Mouse (Mus musculus): Measurements from ENCODE around the gene Dgkz.
A peak's percentile ranks its signal among the peaks of the same experiment; 100 is the strongest.

The Dgkz gene

GRCm38 (mm10) chr2:91993409-91993808 is 17.7 kb upstream of the Dgkz start:
- DNase-seq: no peak

- no peak for DNase-seq
These were observed 14.1 kb upstream of the Dgkz start for GRCm38 (mm10) chr2:91989750-91990149.

- DNase-seq: peak; percentile 84
These were observed 11.9 kb upstream of the Dgkz start for GRCm38 (mm10) chr2:91987542-91987941.

GRCm38 (mm10) chr2:91986071-91986470 is 10.4 kb upstream of the Dgkz start:
- DNase-seq: no peak

- DNase-seq: no peak
These were observed 9.4 kb upstream of the Dgkz start for GRCm38 (mm10) chr2:91984906-91985525.

GRCm38 (mm10) chr2:91984439-91984838 is 8.8 kb upstream of the Dgkz start:
- peak; percentile 77 for DNase-seq

DNA sequence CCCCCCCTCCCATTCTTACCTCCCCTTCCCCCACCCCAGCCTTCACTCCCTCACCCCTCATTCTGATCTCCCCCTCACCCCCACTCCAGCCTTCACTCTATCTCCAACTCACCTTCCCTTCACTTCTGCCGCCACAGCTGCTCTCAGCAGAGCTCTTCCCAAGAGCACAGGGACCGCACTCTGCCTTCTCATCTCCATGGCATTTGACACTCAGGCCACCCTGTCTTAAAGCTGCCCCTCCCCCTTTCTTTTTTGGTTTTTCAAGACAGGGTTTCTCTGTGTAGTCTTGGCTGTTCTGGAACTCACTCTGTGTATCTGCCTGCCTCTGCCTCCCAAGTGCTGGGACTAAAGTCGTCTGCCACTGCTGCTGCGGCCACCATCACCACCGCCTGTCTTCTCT is 5.2 kb upstream of the Dgkz start:
- no peak for DNase-seq

DNA sequence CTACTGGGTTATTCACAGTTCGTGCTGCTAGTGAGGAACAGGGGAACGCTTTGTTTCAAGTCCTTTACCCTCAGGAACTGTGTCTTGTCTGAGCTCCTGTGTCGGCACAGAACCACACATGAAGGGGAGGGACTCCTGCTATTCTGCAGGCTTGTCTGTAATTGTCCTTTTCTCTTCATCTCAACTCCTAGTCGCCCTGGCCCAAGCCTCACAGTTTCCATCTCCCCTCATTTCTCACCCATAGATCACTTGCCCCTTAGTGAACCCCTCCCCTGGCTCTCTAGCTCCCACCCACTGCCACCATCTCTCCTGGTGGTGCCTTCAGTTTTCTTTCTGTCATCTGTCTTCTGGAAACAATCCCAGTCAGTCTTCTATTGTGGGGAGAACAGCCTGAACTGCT is 4.6 kb upstream of the Dgkz start:
- DNase-seq: no peak

DNA sequence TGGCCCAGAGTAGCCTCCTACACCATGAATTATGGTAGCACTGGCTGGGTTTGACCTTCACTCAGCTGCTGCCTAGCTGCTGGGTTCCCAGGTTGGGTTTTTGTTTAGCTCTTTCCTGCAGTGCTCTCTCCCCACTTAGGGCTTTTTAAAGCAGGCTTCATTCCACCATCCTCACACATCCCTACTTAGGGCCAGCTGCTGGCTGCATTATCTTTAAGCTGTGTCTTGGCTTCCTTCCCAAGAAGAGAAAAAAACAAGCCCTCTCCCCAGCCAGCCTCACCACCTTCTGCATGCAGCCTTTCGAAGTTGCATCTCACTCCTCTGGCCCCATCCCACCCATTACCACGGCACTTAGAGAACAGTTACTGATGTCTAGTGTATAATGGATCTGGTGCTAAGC is 2.9 kb upstream of the Dgkz start:
- DNase-seq: no peak

- no peak for DNase-seq
These were observed 2.3 kb upstream of the Dgkz start for GRCm38 (mm10) chr2:91977960-91978359.

- no peak for DNase-seq
These were observed 2.1 kb downstream of the Dgkz start for GRCm38 (mm10) chr2:91973416-91974135.

DNA sequence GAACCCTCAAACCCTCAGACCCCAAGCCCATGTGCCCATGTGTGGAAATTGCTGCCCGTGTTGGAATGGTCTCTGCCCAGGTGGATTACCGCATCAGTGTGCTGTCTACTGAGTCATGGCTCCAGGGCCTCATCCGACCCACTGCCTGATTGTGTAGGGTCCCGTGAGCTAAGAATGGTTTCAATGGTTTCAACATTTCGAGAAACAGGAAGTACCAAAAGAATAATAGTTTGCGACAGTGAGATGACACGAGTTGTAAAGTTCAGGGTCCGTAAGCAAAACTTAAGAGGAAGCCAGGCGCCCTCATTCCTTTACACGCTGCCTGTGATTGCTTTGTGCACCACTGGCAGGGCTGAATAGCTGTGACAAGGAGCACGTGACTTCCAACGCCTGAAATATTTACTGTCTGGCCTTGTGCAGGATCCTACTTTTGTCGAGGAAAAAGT is 3.5 kb downstream of the Dgkz start:
- no peak for DNase-seq

DNA sequence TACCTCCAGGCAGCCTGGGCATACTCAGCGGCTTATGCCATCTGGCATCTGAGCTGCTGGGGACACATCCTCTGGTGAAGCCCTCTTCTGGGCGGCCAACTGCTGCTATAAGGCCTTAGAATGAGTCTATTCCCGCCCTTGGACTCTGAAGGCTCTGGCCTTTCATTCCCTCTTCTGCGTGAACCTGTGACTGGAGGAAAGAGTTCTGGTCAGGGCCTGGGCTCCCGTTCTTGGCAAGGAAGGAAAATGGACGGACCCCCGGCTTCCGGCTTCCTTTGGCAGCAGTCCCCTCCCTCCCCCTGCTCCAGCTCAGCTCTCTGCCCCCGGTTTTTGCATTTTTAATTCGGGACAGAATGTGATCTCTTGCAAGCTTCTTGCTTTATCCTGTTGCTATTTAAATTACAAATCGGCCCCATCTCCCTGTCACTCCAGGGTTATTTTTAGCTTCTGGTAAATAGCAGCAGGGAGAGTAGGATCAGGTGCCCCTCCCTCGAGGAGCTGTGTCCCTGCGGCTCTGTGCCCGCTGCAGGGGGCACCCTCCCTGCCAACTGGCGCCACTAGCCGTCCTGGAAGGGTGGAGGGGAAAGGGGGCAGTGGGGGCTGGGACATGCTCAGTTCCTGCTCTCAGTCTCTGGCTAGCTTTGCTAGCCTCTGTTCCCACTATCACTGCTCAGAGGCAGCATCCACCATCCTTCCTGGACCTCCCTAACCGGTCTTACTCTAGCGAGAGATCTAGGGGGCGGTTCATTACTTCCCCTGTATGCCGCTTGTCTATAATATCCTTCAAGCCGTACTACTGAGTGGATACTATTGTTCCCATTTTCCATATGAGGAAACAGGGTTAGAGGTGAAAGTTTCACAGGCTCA is 4.2 kb downstream of the Dgkz start:
- no peak for DNase-seq

DNA sequence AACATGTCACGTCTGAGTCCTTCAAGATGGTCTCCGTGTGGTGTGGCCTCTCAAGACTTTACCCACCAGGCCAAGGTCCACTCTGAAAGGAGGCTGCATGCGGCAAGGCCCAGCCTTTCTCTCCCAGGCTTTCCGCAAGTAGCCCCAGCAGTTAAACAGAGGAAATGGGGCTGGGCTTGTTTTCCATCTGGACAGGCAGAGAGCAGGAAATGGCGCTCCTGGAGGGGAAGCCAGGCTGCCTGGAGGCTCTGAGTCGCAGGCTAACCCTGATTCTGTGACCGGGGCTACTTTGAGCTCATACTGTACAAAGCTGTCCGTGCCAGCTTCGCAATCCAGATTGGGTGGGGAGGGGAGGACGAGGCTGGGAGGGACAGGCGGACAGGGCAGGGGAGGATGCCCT is 7.7 kb downstream of the Dgkz start:
- DNase-seq: no peak

- DNase-seq: no peak
These were observed 9.3 kb downstream of the Dgkz start for GRCm38 (mm10) chr2:91966367-91966766.

- DNase-seq: peak; percentile 70
These were observed 10.2 kb downstream of the Dgkz start for GRCm38 (mm10) chr2:91965417-91965816.

DNA sequence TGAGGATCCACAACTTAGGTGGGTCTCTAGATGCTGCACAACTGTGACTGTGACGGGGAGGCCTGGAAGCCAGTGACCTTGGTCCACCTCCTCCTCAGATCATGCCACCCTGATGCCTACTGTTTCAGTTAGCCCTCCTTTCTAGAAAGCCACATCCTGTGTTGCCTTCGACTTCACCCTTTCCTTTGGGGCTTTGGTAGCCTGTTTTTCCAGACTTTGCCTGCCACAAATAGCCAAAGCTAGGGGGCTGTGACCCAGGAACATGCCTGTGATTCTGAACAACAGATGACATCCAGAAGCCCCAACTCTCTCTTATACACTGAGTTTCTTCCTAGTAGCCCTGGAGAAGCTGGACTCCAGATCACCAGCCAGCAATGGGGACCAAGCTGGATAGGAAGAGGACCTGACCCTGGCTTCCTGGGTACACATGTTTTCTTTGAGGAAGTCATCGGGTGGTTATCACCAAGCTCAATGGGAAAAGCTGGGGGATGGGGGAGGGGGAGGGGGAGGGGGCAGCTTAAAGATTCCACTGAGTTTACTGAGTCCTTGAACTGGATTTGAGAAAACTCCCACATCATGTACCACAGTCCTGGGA is 11.0 kb downstream of the Dgkz start:
- no peak for DNase-seq

GRCm38 (mm10) chr2:91963443-91963932 is 12.2 kb downstream of the Dgkz start:
- peak; percentile 94 for DNase-seq

DNA sequence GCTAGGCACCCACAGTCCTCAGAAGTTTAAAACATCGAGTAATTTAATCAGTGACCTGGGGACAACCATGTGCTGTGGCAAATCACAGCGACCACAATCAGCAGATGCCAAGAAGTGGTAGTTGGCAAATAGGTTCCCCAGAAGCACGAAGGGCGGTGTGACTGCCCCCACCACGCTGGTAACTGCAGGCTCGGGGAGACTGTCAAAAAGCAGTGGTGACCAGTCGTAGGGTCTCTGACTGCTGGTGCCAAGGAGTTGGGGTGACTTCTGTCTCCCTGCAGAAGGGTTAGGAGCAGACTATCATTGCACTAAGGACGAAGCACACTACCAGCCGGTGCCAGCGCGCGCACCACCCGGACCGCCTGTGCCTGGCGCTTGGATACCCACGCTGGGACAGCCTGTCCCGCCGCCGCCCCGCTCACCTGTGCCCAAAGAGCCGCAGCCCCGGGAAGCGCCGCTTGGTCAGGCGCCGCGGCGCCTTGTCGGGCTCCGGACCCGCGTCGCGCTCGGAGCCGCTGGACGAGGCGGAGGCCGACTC is 12.7 kb downstream of the Dgkz start:
- DNase-seq: peak; percentile 49

DNA sequence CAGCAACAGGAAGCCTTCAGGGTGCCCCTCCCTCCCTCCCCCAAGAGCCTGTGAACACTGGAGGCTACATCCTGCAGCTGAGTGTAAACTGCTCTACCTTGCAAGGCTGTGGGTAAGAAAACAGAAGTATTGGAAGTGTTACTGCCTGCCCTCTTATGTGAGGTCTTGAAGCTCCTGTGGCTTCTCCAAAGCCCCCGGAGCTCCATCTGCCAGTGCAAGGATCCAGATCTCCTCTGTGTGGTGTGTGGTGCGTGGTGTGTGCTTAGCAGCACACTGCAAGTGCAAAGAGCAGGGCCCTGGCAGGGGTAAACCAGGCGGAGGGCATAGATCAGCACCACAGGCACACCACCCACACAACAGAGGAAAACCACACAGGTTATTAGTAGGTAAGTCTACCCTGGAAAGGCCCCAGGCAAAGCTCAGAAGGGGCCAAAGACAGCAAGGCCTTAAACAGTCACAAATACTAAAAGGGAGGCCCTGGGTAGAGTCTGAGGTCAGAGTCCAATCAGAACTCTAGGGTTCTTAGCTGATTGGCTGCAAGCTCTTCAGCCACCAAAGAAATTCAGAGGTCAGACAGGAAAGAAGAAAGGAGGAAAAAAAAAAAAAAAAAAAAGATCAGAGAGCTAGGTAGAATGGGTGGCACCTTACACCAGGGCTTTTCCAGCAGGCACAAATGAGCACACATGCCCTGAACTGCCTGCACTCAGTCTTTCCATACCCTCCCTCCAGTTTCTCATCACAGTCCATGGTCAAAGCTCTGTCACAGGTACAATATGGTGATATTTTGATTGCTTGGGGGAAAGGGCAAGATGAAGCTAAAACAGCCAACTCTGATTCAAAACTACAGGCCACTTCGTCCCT is 13.5 kb downstream of the Dgkz start:
- no peak for DNase-seq

DNA sequence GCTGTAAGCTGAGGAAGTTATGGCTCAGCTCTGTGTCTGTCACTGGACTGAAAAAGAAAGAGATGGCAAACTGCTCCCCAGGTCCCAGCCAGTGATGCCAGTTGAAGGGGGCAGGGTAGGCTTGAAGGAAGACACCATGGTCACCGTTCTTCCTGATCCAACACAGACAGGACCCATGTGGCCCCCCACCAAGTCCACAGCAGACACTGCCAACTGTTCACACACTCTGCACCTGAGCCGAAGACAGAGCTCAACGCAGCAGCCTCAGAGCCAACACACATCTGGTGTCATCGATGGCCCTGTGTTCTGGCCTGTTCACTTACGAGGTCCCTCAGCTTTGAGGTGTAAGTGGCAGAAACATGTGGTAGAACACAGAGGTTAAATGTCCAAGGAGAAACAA is 15.2 kb downstream of the Dgkz start:
- no peak for DNase-seq
